Mouse (Mus musculus) midbrain, embryonic 13.5 days (tissue): Measurements from ENCODE around the gene Rassf1. TPM values are rescaled to one million over a fixed set of nuclear protein-coding genes. Genes with fewer than 3 reads are reported as not detected.

ENCODE experiments used
- ATAC-seq: fragments of 200-750 bp; cut with Nextera tagmentation; 2 replicates; pipeline ENCODE4 v1.8.0; 2017; ENCODE audit warnings: mild to moderate bottlenecking, moderate TSS enrichment, moderate library complexity
- H3K27ac ChIP-seq: fragments of 300-500 bp; sonication (generic); 2 replicates; pipeline ENCODE4 v1.5.1; 2015; ENCODE audit warnings: inconsistent platforms, mild to moderate bottlenecking, moderate library complexity
- H3K27me3 ChIP-seq: fragments of 300-500 bp; sonication (generic); 2 replicates; pipeline ENCODE4 v1.6.1; 2015; ENCODE audit warnings: mild to moderate bottlenecking, inconsistent platforms
- H3K36me3 ChIP-seq: fragments of 300-500 bp; sonication (generic); 2 replicates; pipeline ENCODE4 v1.6.1; 2015; ENCODE audit warnings: mild to moderate bottlenecking, inconsistent platforms
- H3K4me1 ChIP-seq: fragments of 300-500 bp; sonication (generic); replicated peaks from 2 replicates; pipeline ENCODE4 v1.6.1; 2015; ENCODE audit warnings: inconsistent platforms
- H3K4me2 ChIP-seq: fragments of 300-500 bp; sonication (generic); replicated peaks from 2 replicates; pipeline ENCODE4 v1.6.1; 2015; ENCODE audit warnings: moderate library complexity, mild to moderate bottlenecking, inconsistent platforms
- H3K4me3 ChIP-seq: fragments of 300-500 bp; sonication (generic); replicated peaks from 2 replicates; pipeline ENCODE4 v1.5.1; 2015; ENCODE audit warnings: mild to moderate bottlenecking, inconsistent platforms
- H3K9ac ChIP-seq: fragments of 300-500 bp; sonication (generic); replicated peaks from 2 replicates; pipeline ENCODE4 v1.6.1; 2015; ENCODE audit warnings: mild to moderate bottlenecking, inconsistent platforms
- H3K9me3 ChIP-seq: fragments of 300-500 bp; sonication (generic); 2 replicates; pipeline ENCODE4 v1.6.1; 2016; ENCODE audit warnings: mild to moderate bottlenecking, inconsistent platforms
- WGBS: fragments of 180-500 bp; shearing (Covaris S2); methylation state at CpG from one replicate; pipeline ENCODE4 v1.1.7; 2015; 5-methylcytosine and 5-hydroxymethylcytosine counted together
- polyA plus RNA-seq: library from polyadenylated mRNA; unstranded; fragments of >200 nt; fragmentation: Nextera tagmentation; extraction: Ambion mirVana; gene quantifications from 2 replicates; pipeline ENCODE4 v1.2.1, GENCODE M21; 2015

Rassf1 gene
- polyA plus RNA-seq, 1 experiment from 2014 or later: 39.5 TPM

DNA sequence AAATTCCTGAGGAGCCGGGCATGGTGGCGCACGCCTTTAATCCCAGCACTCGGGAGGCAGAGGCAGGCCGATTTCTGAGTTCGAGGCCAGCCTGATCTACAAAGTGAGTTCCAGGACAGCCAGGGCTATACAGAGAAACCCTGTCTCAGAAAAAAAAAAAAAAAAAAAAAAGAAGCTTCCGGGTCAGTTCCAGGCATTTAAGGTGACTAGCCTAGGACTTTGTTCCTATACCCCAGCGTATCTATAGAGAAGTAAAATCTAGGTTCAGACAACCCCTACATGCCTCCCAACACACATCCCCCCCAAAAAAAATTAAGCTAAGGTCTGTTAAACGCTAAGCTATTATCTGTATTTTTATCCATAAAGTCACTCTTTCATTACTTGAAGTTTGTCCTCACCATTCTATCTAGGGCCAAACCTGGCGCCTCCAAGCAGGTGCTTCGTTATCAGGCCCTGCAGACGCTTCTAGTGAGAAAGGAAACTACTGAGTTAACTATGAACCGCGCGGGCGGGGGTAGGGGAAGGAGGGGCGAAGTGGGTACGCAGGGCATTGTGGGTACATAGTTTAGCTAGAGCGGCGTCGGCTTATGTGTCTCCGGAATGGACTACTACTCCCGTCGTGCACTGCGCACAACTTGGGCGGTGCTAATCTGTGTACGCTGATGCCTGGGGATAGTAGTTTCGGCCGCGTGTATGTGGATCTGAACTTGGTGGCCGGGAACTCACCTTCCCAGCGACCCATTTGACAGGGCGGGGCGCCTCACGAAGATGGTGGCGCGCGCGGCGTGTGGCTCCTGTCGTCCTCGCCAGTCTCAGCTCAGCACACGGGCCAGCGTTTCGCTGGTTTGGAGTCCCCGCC, 35.8 kb downstream of the Rassf1 start, which contains the start of gene Ifrd2:
Gene Ifrd2, plus strand, starts transcription at position 669 of the 859 bp plus-strand sequence.
- H3K4me3 ChIP-seq: peak within 1 kb of the TSS; percentile 78
- H3K27ac ChIP-seq: peak within 1 kb of the TSS; percentile 30; the same call in 1 of the 2 replicates
- H3K4me1 ChIP-seq: peaks cover 17% of the 10 kb centered on the region
- H3K4me2 ChIP-seq: peak within 1 kb of the TSS; percentile 82
- H3K9ac ChIP-seq: peak within 1 kb of the TSS; percentile 65
- H3K9me3 ChIP-seq: no peaks in the 10 kb centered on the region
- WGBS: 14% methylated on average over 46 of the region's 46 CpGs
- ATAC-seq: peak; percentile 99
- H3K36me3 ChIP-seq: peaks cover 40% of the 10 kb centered on the region
- H3K27me3 ChIP-seq: no peaks in the 10 kb centered on the region

DNA sequence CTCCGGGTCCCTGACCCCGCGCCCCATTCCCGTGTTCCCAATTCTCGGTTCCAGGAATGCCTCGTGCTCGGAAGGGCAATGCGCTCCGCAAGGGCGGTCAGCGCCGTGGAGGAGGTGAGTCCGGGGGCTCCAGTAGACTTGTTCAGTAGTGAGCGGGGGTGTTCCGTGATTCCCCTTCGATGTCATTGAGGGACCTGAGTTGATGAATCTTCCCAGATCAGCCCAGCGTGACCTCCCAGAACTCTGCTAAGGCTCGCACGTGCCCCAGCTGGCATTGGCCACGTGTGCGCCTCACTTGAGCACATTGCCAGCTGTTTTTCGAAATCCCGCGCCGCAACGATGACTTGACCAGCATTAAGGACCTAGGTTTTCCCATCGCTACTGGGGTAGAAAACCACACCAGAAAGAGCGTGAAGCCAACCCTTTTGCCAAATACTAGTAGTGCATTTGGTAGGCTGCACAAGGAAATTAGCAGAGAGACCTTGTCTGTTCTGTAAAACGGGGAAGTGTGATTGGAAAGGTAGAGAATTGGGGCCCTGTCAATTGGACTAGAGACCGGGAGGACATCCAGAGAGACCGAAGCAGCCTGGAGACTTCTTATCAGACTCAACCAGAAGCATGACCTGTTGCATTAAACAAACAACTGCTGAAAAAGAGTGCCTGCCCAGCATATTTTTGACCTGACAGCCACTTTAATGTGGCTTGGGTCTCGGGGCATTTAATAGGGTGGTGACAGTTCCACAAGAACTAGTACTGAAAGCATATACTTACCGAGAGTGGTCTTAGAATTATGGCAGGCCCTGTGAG, 36.7 kb downstream of the Rassf1 start:
- H3K4me1 ChIP-seq: peaks cover 16% of the 10 kb centered on the region
- peak overlapping the region; percentile 82 for H3K4me2 ChIP-seq
- H3K9ac ChIP-seq: peak overlapping the region; percentile 65
- no peak for ATAC-seq
- peaks cover 42% of the 10 kb centered on the region for H3K36me3 ChIP-seq
- H3K27me3 ChIP-seq: no peaks in the 10 kb centered on the region
- H3K27ac ChIP-seq: peak overlapping the region; percentile 30; the same call in 1 of the 2 replicates
- peak overlapping the region; percentile 78 for H3K4me3 ChIP-seq
- WGBS: 7% methylated on average over 33 of the region's 33 CpGs
- H3K9me3 ChIP-seq: no peaks in the 10 kb centered on the region

DNA sequence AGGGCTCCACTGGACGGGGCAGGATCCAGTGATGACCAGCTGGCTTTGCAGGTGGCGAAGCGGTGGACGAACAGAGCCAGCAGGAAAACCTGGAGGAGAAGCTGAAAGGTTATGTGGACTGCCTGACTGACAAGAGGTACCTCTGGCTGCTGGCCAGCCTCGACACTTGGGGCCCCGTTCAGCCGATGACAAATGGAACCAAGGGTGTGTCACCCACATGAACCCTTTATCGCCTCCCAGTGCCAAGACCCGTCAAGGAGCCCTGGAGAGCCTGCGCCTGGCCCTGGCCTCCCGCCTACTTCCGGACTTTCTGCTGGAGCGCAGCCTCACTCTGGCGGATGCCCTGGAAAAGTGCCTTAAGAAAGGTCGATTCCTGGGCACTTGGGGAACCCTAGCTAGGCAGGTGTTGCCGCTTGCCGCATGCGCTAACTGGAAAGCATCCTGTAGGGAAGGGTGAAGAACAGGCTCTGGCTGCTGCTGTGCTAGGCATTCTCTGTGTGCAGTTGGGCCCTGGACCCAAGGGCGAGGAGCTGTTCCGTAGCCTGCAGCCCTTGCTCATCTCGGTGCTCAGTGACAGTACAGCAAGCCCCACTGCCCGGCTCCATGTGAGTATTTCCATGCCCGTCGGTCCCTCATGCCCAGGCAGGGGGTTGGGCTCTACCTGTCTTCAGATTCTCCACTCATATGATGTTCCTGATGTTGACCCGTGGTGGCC, 38.9 kb downstream of the Rassf1 start:
- no peak for ATAC-seq
- 92% methylated on average over 25 of the region's 25 CpGs for WGBS
- Histone ChIP-seq H3K4me3 (no peak overlapping the region), H3K9ac (no peak overlapping the region), H3K4me1 (peaks cover 18% of the 10 kb centered on the region), H3K36me3 (peaks cover 43% of the 10 kb centered on the region), H3K27me3 (no peaks in the 10 kb centered on the region), H3K27ac (no peak overlapping the region), H3K4me2 (no peak overlapping the region), H3K9me3 (no peaks in the 10 kb centered on the region)

DNA sequence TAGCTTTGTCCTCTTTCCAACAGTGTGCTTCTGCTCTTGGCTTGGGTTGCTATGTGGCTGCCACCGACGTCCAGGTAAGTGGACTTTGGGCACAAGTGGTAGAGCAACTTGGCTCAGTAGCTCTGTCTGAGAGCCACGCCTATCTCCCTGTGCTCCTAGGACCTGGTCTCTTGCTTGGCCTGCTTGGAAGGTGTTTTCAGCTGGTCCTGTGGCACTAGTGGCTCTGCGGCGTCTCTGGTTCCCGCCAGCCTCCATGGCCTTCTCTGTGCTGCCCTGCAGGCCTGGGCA, 39.4 kb downstream of the Rassf1 start:
- peaks cover 43% of the 10 kb centered on the region for H3K36me3 ChIP-seq
- H3K4me3 ChIP-seq: no peak overlapping the region
- H3K9ac ChIP-seq: no peak overlapping the region
- no peaks in the 10 kb centered on the region for H3K27me3 ChIP-seq
- no peak overlapping the region for H3K27ac ChIP-seq
- H3K9me3 ChIP-seq: no peaks in the 10 kb centered on the region
- no peak for ATAC-seq
- peaks cover 18% of the 10 kb centered on the region for H3K4me1 ChIP-seq
- WGBS: 96% methylated on average over 6 of the region's 6 CpGs
- no peak overlapping the region for H3K4me2 ChIP-seq

DNA sequence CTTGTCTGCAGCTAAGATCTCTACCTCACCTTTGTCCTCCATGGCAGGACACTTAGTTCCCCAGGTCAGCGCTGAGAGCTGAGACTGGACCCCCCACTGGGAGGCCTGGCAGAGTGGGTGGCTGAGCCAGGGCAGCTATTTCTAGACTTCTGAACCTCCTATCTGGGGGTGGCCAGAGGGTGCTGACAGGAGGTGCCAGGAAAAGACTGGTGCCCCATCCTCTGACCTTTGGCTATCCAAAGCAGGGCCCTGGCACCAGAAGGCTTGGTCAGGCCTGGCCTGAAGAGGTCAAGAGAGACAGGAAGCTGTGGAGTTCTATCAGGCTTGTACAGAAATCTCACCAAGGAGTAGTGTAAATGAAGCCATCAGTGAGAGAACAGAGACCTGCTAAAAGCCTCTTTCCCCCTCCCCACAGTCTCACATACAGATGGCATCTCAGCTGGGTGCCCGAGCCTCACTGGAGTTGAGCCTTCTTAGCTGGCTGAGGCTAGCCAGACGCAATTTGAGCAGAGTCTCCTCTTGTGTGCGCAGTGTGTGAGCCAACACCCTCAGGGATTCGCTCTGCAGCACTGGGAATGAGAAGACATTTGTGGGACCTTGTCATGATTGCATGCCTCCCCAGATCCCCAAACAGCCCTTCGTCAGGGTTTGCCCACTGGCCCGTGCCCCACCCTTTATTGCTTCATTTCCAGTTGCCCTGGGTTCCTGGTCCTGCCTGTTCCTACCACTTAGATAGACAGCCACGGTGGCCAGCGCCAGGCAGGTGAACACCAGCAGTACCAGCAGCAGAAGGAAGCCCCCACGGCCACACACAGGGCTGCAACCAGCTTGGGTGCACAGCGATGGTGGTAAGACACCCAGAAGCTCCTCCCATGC, 42.0 kb downstream of the Rassf1 start:
- no peak for ATAC-seq
- H3K4me2 ChIP-seq: no peak overlapping the region
- peaks cover 43% of the 10 kb centered on the region for H3K36me3 ChIP-seq
- no peak overlapping the region for H3K9ac ChIP-seq
- H3K27ac ChIP-seq: no peak overlapping the region
- H3K9me3 ChIP-seq: no peaks in the 10 kb centered on the region
- H3K4me1 ChIP-seq: peaks cover 10% of the 10 kb centered on the region
- H3K27me3 ChIP-seq: no peaks in the 10 kb centered on the region
- 85% methylated on average over 11 of the region's 11 CpGs for WGBS
- H3K4me3 ChIP-seq: no peak overlapping the region

DNA sequence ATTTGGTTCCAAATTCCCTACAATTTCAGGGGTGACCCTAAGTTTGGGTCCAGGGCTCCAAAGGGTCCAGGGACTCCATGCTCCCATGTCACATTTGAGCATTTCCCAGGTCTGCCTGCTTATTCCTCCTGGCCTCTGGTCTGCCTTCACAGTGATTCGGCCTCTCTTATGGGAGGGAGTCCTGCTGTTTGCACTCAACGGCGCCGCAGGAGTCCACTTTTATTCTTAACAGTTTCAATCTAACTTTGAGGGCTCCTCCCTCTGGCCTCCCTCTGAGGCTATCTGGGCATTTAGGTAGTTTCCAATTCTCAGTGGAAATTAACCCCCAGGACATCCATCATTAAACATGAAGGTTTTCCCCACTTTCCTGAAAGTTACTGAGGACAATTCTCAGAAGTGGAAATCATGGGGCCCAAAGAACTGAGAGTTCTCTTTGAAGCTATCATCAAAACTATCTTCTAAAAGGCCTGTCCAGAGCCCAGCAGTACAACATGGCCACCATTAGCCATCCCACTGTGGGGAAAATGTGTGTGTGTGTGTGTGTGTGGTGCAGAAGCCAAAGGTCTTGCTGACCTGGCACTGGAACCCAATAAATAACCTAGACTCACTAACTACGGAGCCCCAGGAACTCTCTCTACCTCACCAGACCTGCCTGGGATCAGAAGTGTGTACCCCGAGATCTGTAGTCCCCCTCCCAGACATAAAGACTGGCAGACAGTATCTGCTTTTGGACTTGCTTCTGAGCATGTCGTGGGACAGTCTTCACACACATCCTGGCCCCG, 43.1 kb downstream of the Rassf1 start:
- WGBS: 80% methylated on average over 8 of the region's 8 CpGs
- H3K4me2 ChIP-seq: no peak overlapping the region
- peaks cover 43% of the 10 kb centered on the region for H3K36me3 ChIP-seq
- H3K4me3 ChIP-seq: no peak overlapping the region
- ATAC-seq: no peak
- no peaks in the 10 kb centered on the region for H3K9me3 ChIP-seq
- 0 out of 2 replicates have a peak, but pooled peaks cover 3% of the 10 kb centered on the region for H3K4me1 ChIP-seq
- H3K9ac ChIP-seq: no peak overlapping the region
- H3K27me3 ChIP-seq: no peaks in the 10 kb centered on the region
- no peak overlapping the region for H3K27ac ChIP-seq

DNA sequence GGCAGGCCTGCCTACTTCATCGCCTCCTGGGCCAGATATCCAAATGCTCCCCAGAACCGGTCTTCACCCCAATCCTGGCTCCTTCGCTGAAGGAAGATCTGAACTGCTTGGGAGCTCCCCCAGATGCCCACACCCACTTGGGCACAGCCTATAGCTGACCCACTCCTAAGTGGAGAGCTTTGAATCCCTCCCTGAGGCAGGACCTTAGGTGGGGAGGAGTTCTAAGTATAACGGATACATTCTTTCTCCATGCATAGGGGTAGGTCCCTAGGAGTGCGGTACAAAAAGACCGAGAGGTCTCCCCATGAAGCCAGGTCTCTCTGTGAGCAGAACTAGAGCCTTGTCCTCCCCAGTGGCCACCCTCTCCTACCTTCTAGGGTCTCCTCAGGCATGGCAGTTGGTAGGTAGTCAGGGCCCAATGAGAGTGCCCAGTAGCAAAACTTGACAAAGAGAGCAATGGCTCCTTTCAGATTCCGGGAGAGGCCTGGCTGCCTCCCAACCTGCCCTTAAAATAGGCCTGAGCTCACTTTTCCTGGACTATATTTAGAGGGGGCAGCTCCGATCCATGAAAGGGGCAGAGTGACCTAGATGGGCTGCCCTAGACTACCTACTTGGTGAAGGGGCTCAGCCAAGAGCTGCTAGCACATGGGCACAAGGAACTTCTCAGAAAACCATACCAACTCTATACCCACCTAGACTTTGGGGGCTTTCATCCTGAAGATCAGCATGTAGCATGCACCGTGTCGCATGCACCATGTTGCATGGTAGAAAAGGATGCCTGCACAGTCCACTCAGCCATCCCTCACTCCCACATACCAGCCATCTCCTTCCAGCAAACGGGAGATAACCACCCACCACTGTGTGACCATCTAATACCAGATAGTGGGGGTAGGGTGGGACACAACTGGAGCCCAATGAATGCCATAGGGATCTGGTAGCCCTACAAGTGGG, 45.5 kb downstream of the Rassf1 start:
- H3K4me3 ChIP-seq: no peak overlapping the region
- H3K27ac ChIP-seq: no peak overlapping the region
- 0 out of 2 replicates have a peak, but pooled peaks cover 3% of the 10 kb centered on the region for H3K4me1 ChIP-seq
- no peaks in the 10 kb centered on the region for H3K27me3 ChIP-seq
- no peak for ATAC-seq
- peaks cover 23% of the 10 kb centered on the region for H3K36me3 ChIP-seq
- no peaks in the 10 kb centered on the region for H3K9me3 ChIP-seq
- no peak overlapping the region for H3K4me2 ChIP-seq
- 92% methylated on average over 11 of the region's 11 CpGs for WGBS
- H3K9ac ChIP-seq: no peak overlapping the region

DNA sequence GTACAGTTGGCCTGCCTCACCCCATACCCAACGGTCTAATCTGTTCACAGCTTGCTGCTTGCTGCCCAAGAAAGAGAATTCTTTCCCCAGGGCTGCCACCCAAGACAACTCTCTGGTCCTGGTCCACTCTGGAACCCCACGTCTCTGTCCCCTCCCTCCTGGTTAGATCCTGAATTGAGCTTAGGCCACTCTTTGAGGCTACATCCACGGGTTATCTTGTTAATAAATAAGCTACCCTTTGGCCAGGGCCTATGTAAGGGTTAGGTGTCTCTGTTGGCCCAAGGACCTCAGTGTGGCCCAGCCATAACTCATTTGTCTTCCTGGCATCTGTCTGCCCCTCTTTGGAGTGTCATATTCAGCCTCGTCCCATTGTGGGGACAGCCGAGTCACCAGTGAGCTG, 47.0 kb downstream of the Rassf1 start:
- no peak overlapping the region for H3K9ac ChIP-seq
- no peaks in the 10 kb centered on the region for H3K9me3 ChIP-seq
- no peak overlapping the region for H3K27ac ChIP-seq
- ATAC-seq: no peak
- 78% methylated on average over 5 of the region's 5 CpGs for WGBS
- no peak overlapping the region for H3K4me3 ChIP-seq
- H3K27me3 ChIP-seq: no peaks in the 10 kb centered on the region
- peaks cover 7% of the 10 kb centered on the region for H3K4me1 ChIP-seq
- H3K4me2 ChIP-seq: no peak overlapping the region
- H3K36me3 ChIP-seq: peaks cover 8% of the 10 kb centered on the region

DNA sequence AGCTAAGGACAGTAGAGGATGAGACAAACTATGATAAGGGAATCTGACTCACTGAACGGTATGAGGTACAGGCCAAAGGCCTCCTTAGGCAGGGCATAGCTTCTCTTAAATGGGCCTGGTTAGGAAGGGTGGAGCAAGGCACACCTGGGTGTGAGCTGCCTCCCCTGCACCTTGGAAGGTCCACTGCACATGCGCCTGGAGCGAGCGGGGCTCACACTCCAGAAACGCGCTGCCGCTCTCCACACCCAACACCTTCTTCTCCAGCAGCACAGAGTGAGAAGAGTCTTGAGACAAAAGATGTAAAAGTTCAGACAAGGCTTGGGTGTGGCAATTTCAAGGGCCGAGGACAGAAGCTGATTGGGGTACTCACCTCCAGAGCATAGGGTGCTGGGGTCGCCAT, 48.1 kb downstream of the Rassf1 start:
- Histone ChIP-seq H3K9me3 (no peaks in the 10 kb centered on the region), H3K27ac (no peak overlapping the region), H3K4me3 (no peak overlapping the region), H3K9ac (no peak overlapping the region), H3K4me2 (no peak overlapping the region), H3K36me3 (no peaks in the 10 kb centered on the region), H3K27me3 (no peaks in the 10 kb centered on the region), H3K4me1 (peaks cover 11% of the 10 kb centered on the region)
- 87% methylated on average over 9 of the region's 9 CpGs for WGBS
- no peak for ATAC-seq

DNA sequence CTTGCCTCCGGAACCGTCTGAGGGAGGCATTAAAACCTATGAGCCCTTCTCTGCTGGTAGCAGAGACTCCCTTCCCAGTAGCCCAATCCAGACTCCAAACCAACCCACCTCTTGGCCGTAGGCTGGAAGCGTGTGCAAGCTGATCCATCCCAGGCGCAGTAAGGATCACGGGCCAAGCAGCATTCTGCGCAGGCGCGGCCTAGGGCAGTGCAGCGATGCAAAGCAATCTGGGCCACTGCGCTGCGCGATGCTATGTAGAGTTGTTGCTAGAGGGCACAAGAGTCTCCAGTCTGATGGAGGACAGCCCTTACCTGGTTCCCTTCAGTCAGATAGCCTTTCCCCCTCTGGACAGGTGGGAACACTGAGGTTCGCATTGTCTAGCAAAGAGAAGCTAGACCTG, 48.5 kb downstream of the Rassf1 start:
- H3K9ac ChIP-seq: no peak overlapping the region
- H3K9me3 ChIP-seq: no peaks in the 10 kb centered on the region
- no peaks in the 10 kb centered on the region for H3K36me3 ChIP-seq
- no peak for ATAC-seq
- no peaks in the 10 kb centered on the region for H3K27me3 ChIP-seq
- peaks cover 15% of the 10 kb centered on the region for H3K4me1 ChIP-seq
- H3K27ac ChIP-seq: no peak overlapping the region
- WGBS: 83% methylated on average over 14 of the region's 14 CpGs
- H3K4me2 ChIP-seq: no peak overlapping the region
- no peak overlapping the region for H3K4me3 ChIP-seq
